Mouse (Mus musculus) megakaryocyte progenitor cell, adult 5-6 weeks (primary cell): Measurements from ENCODE around the gene Htra1. TPM values are rescaled to one million over a fixed set of nuclear protein-coding genes. Genes with fewer than 3 reads are reported as not detected.

ENCODE experiments used
- ATAC-seq: replicated peaks from 2 replicates; pipeline ENCODE4 v1.8.0; 2016; ENCODE audit warnings: mild to moderate bottlenecking, moderate TSS enrichment, inconsistent platforms; ENCODE audit not compliant: poor library complexity
- total RNA-seq, 2 experiments: library from RNA; stranded (forward) in 1 of 2; stranded (reverse) in 1 of 2; fragments of 157-497, 149-512 nt in 1 of 2; fragments of 200-1000 nt in 1 of 2; gene quantifications; 2 replicates each; pipeline versions ENCODE4 v1.2.3 to v1.2.4; 2015 to 2017

Htra1 gene
- total RNA-seq (2015) (not detected in 2 replicates), total RNA-seq (2017) (0.29 TPM in 1 of 2 replicates, not detected in the other)

DNA sequence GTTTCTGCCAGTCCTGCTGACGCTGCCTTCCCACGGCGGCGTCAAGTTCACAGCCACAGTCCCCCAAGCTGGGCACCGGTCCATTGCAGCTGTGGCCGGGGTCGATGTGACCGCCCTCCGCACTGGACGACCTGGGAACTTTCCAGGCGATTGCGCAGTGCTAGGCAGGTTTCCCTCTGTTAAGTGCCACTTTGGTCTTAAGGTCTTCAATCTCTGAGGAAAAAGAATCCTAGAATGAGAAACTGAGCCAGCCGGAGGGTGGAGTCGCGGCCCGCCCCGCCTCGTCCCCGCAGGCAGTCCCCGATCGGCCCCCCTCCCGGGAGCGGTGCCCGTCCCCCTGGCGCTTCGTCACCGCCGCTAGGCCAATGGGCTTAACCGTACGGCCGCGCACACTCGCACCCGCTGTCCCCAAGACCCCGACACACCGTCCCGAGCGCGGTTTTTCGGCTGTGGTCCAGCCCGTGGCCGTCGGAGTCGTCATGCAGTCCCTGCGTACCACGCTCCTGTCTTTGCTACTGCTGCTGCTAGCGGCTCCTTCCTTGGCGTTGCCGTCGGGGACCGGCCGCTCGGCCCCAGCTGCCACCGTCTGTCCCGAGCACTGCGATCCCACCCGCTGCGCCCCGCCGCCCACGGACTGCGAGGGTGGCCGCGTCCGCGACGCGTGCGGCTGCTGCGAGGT lies at the start of gene Htra1:
Gene Htra1, plus strand, starts transcription at position 319 of the 679 bp plus-strand sequence.
- peak; percentile 59 for ATAC-seq

DNA sequence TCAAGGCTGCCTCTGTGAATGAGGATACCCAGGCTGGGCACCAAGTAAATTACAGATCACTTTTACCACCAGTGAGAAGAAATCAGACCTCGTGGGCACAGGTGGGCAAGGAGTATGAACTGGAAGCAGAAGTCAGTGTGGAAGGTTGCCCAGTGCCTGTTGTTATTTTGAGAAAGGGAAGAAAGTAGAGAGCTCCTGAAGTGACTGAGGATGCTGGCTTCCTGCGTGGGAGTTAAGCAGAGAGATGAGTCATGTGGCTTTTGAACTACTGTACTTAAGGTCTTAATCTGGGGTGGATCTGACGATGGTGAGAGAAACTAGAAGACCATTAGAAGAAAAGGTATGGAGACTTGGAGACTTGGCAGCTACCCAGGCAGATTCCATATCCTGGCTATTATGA lies 49.7 kb upstream of the Htra1 start:
- ATAC-seq, result no peak

GRCm38 (mm10) chr7:130887946-130888345 lies 48.0 kb upstream of the Htra1 start:
- ATAC-seq, result no peak

DNA sequence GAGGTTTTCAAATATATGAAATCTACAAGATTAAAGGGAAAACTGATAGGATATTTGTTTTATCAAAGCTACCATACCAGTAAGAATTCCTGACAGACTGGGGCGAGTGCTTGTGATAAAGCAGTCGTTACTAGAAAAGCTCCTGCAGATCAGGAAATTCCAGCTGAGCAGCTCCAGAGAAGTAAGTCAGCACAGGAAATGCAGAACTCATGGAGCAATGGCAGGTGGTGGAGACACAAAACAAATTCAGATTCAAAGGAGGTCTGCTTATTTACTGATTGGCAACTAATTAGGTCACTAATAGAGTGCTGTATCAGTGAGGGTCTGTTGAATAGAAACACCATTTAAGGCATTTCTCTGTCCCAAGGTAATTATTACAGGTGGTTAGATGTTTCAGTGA lies 45.0 kb upstream of the Htra1 start:
- no peak for ATAC-seq

DNA sequence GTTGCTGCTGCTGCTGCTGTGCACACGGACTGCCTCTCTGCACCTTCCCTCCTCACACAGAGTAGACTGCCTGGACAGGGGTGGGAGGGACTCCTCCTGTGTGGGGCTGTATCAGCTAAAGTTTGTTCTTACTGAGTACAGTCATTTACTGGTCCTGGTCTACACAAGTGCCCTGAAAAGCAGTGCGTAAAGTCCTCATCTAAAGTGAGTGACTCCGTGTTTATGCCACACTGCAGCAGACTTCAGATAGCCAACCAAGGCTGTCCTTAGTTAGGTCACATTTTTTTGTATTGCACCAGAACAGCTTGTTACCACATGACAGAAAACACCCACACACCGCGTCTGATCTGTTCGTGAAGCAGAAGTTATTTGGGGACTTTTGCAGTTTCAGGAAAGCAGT lies 42.9 kb upstream of the Htra1 start:
- ATAC-seq, result peak; percentile 99

GRCm38 (mm10) chr7:130894931-130895617 lies 40.8 kb upstream of the Htra1 start:
- ATAC-seq, result no peak

GRCm38 (mm10) chr7:130895618-130895945 lies 40.3 kb upstream of the Htra1 start:
- no peak for ATAC-seq

DNA sequence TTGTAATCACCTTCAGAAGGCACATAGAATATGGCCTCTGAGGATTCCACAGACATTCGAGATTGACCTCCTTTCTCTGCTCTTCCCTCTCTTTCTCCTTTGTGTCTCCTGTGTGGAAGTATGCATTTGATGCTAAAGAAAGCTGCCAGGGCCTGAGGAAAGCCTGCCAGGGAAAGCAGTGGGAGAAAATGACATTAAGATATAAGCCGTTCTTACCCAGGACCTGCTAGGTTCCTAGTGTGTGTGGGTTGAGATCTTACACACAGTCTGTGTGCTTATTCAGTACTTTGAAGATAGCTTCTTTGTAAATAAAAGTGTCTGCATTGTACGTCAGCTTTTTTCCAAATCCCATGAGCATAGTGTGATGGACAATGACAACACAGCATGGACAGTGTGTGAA lies 39.8 kb upstream of the Htra1 start:
- ATAC-seq, result no peak

- ATAC-seq, result no peak
Observed at GRCm38 (mm10) chr7:130897201-130897600, 38.7 kb upstream of the Htra1 start.

- ATAC-seq, result no peak
Observed at GRCm38 (mm10) chr7:130898373-130898772, 37.5 kb upstream of the Htra1 start.

- peak; percentile 53 for ATAC-seq
Observed at GRCm38 (mm10) chr7:130900233-130900848, 35.6 kb upstream of the Htra1 start.

DNA sequence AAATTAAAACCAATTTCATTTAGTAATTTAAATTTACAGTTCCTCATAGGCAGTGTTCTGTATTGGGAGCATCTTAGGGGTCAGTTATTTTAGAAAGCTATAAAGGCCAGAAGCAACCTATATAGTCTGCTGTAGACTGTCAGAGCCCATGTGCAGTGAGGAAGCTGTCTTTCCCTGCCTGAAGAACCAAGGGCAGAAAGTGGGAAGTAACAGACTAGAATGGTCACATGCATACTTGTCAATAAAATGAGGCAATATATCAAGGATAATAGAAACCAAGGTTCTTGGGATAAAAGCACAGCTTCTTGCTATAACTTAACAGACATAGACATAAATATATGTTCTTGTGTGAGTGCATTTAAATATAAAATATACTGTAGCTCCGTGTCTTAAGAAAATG lies 33.0 kb upstream of the Htra1 start:
- ATAC-seq, result peak; percentile 45

DNA sequence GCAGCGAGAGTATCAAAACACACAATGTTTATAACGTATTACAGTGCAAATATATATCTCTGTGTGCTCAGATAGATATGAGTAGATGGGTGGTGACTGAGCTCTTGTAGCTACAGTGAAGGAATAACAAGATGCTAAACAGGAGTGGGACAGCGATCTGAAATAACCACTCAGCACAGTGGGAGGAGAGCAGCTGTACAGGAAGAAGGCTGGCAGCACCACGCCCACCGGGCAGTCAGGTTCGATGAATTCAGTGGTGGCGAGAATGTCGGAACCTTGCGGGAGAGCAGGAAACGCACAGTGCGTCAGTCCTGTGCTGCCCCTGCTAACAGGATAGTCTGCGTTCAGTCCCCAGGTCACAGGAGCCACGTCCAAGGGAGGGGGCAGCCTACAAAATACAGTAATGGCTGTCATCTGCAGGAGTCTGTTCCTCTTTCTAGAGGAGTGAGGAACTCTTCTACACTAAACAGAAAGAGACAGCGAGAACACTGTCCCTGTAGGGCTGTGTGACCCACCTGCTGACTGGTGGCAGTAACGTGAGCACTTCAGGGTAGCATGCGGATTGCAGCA lies 32.3 kb upstream of the Htra1 start:
- ATAC-seq, result peak; percentile 74

DNA sequence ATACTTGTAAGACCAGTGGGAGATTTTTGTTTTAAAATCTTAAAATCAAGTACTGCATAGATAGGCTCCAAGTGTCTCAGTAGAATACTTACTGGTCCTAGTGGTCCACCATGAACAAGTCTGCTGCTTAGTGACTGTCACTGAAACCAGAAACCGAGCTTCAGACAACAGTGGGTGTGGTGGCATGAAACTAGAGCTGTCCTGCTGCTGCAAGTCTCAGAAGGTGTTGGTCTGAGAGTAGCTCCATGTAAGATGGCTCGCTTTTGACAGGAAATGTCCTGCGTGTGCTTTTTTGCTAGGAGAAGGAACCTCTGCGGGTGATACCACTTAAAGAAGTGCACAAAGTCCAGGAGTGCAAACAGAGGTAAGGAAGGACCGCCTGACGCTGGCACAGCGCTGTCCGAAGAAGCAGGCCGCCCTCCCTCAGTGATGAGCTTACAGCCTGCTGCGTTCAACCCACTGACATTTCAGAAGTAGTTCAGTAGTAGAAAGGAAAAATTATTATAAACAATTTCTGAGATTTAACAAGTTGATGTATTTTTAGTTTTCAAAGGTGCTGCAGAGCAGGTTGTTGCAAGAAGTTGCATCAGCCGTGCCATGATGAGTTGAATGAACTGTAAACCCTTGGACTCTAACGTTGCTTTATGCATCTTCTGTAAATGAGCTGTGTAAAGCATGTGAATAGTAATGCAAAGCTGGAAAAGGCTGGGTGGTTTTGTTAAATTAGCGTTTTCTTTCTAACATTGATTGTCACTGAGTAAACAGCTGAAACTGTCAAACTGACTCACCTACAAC lies 31.1 kb upstream of the Htra1 start:
- no peak for ATAC-seq

DNA sequence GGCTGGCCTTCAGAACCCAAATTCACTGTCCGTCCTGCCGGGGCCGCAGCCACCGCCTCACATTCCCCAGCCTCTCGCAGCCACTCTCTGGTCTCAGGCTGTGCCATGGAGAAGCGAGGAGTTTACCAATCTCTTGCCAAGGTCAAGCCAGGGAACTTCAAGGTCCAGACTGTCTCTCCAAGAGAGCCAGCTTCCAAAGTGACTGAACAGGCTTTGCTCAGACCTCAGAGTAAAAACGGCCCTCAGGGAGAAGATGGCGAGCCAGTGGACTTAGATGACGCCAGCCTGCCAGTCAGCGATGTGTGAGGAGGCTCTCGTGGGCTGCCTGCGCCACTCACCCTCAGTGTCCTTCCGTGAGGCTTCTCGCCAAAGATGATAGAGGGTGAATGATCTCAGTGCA lies 25.1 kb upstream of the Htra1 start:
- no peak for ATAC-seq

DNA sequence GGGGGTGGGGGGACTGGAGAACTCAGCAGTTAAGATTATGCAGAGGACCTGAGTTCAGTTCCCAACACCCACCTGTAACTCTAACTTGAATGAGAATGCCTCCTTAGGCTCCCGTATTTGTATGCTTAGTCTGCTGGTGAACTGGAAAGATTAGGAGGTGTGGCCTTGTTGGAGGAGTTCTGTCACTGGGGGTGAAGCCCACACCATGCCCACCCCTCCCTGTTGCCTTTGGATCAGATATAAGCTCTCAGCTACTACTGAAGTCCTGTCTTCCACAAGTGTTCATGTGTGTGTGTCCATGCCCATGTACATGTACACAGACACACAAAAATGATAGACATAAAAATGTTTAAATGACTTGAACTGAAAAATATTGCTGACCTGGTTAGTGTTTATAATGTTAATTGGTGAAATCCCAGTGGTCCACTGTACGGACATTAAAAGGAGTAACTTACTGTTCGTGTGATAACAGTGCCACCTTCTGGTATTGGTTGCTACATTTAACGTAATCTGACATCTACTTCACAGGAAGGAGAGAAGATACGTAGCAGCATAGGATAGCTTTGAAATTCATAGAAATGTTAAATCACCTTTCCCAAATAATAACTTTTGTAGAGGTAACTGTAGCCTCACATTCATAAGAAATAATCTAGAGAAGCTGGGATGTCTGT lies 21.1 kb upstream of the Htra1 start:
- peak; percentile 95 for ATAC-seq

DNA sequence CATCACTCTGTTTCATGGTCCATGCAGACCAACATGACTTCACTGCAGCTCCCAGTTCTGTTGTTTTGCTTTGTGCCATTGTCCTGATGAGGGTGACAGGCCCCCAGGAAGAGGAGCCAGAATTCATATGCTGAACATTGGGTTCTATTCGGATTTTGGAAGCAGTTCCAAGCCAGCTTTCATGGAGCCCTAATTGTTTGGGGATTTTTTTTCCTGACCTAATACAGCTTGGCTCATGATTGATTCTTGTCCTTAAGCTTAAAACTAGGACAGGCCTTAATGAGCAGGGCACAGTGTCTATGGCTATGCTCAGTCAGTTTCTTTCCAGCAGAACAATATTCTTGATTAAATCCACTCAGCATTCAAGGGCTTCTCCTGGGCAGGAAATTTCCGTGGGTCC lies 17.7 kb upstream of the Htra1 start:
- ATAC-seq, result no peak

- ATAC-seq, result no peak
Observed at GRCm38 (mm10) chr7:130922981-130923731, 12.8 kb upstream of the Htra1 start.

DNA sequence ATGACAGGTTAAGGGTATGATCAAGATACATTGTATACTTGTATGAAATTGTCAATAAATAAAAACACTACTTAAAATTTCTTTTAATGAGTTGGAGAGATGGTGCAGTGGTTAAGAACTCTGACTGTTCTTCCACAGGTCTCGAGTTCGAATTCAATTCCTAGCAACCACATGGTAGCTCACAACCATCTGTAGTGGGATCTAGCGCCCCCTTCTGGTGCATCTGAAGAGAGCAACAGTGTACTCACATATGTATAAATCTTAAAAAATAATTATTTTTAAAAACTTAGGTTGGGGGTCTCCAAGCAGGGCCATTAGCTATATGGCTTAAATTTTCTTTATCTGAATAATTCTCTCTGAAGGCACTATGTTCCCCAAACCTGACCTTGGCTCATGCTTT lies 5.5 kb upstream of the Htra1 start:
- no peak for ATAC-seq

- no peak for ATAC-seq
Observed at GRCm38 (mm10) chr7:130932921-130933320, 3.0 kb upstream of the Htra1 start.
